ENCODE assay signal across 8 mouse cellular contexts in genomic region chr4:134853259-134853636, GRCm38 (mm10). TPM values are rescaled to one million over a fixed set of nuclear protein-coding genes. Genes with fewer than 3 reads are reported as not detected.
DNase-seq lines count a peak whose midpoint lies in the region; ATAC-seq and TF ChIP-seq lines count a peak whose summit lies in the region.

TSS of gene Maco1 (minus strand) at chr4:134853345.

- peak within 1 kb of the TSS; percentile 92 for H3K4me3 ChIP-seq in G1E (ENCODE audit: low read depth, low read length)
- peak within 1 kb of the TSS; percentile 96 for H3K4me3 ChIP-seq in forebrain, embryonic 16.5 days (replicated peaks; ENCODE audit: low read length)
- H3K4me3 ChIP-seq in lung, embryonic 16.5 days (ENCODE audit: low read length) = peak within 1 kb of the TSS; percentile 97

- H3K36me3 ChIP-seq in G1E (replicated peaks) = peaks cover 14% of the 10 kb centered on the region
- H3K36me3 ChIP-seq in forebrain, embryonic 16.5 days (ENCODE audit: control insufficient read depth, insufficient read depth) = no peaks in the 10 kb centered on the region
- H3K36me3 ChIP-seq in lung, embryonic 16.5 days (ENCODE audit: control insufficient read depth, insufficient read depth, low read length) = no peaks in the 10 kb centered on the region

- under 1% methylated on average over 37 of the region's 38 CpGs for WGBS in forebrain, embryonic 16.5 days
- WGBS in lung, embryonic 16.5 days = under 1% methylated on average over 33 of the region's 38 CpGs

- H3K27me3 ChIP-seq in G1E (ENCODE audit: insufficient read depth, low read length) = no peaks in the 10 kb centered on the region
- 0 out of 2 replicates have a peak, but pooled peaks cover 9% of the 10 kb centered on the region for H3K27me3 ChIP-seq in forebrain, embryonic 16.5 days (replicated peaks; ENCODE audit: control insufficient read depth, insufficient read depth, low read length)
- H3K27me3 ChIP-seq in lung, embryonic 16.5 days (ENCODE audit: control insufficient read depth, insufficient read depth, low read depth, low read length) = no peaks in the 10 kb centered on the region

- H3K9ac ChIP-seq in forebrain, embryonic 16.5 days (replicated peaks; ENCODE audit: low read depth, low read length) = peak within 1 kb of the TSS; percentile 100
- H3K9ac ChIP-seq in lung, embryonic 16.5 days (ENCODE audit: low read length) = peak within 1 kb of the TSS; percentile 94

- no peak for TF ChIP-seq CTCF in G1E (IDR thresholded peaks at IDR 0.05; ENCODE audit: low read depth, low read length)

- H3K4me2 ChIP-seq in forebrain, embryonic 16.5 days (ENCODE audit: low read length) = peak within 1 kb of the TSS; percentile 76
- H3K4me2 ChIP-seq in lung, embryonic 16.5 days (ENCODE audit: low read depth, low read length) = peak within 1 kb of the TSS; percentile 91

- H3K27ac ChIP-seq in forebrain, embryonic 16.5 days (ENCODE audit: low read length) = peak within 1 kb of the TSS; percentile 100
- H3K27ac ChIP-seq in lung, embryonic 16.5 days (ENCODE audit: low read length) = peak within 1 kb of the TSS; percentile 82

- H3K4me1 ChIP-seq in G1E (ENCODE audit: insufficient read depth, low read depth, low read length) = peaks cover 50% of the 10 kb centered on the region
- peaks cover 20% of the 10 kb centered on the region for H3K4me1 ChIP-seq in forebrain, embryonic 16.5 days (replicated peaks; ENCODE audit: control insufficient read depth, insufficient read depth, low read length)
- peaks cover 38% of the 10 kb centered on the region for H3K4me1 ChIP-seq in lung, embryonic 16.5 days (replicated peaks; ENCODE audit: control insufficient read depth, insufficient read depth, low read length)

- DNase-seq in G1E (ENCODE audit: low spot score) = peak; percentile 97
- peak; percentile 99 for DNase-seq in cerebellum, adult 11-12 months
- peak; percentile 100 for DNase-seq in layer of hippocampus, adult 9-10 months (ENCODE audit: low spot score)
- peak; percentile 100 for DNase-seq in ovary, postnatal 10 days (ENCODE audit: low spot score)
- peak; percentile 98 to 99 for DNase-seq in thymus, postnatal 10 days (ENCODE audit: low spot score in 2 of 2)

- ATAC-seq in G1E (ENCODE audit: extremely low read depth, insufficient number of reproducible peaks, low FRiP score, poor library complexity, severe bottlenecking) = peak; percentile 89
- peak; percentile 98 for ATAC-seq in forebrain, embryonic 16.5 days
- ATAC-seq in hematopoietic stem cell, adult 5-6 weeks (replicated peaks in 1 of 2; ENCODE audit: insufficient read depth in 1 of 2, low FRiP score in 2 of 2, low TSS enrichment in 1 of 2, low read depth in 1 of 2, poor library complexity in 2 of 2, severe bottlenecking in 2 of 2) = peak; percentile 81 to 86
- ATAC-seq in lung, embryonic 16.5 days (ENCODE audit: low read depth) = peak; percentile 97

- no peaks in the 10 kb centered on the region for H3K9me3 ChIP-seq in G1E (replicated peaks)
- no peaks in the 10 kb centered on the region for H3K9me3 ChIP-seq in forebrain, embryonic 16.5 days (ENCODE audit: control insufficient read depth, low read length)
- H3K9me3 ChIP-seq in lung, embryonic 16.5 days (ENCODE audit: control insufficient read depth, low read length) = no peaks in the 10 kb centered on the region

RNA-seq across cellular contexts. Expression of gene Maco1, which starts in this region (rescaled TPM):
- total RNA-seq in G1E (2014; fragmentation: Nextera tagmentation) (71.8 and 74.9 TPM in 2 replicates), G1E (2017) (44.8 and 49.3 TPM in 2 replicates)
- 11.3 and 11.4 TPM in 2 replicates for polyA plus RNA-seq in G1E (2012)
- 98.7 and 104 TPM in 2 replicates for polyA plus RNA-seq in forebrain, embryonic 16.5 days (2015; fragmentation: Nextera tagmentation; extraction: Ambion mirVana)
- total RNA-seq in hematopoietic stem cell, adult 5-6 weeks (2017) = 71.4 and 79.2 TPM in 2 replicates
- 35.9 and 36.3 TPM in 2 replicates for polyA plus RNA-seq in lung, embryonic 16.5 days (2015; fragmentation: Nextera tagmentation; extraction: Ambion mirVana)

Comparison
In these comparisons a context has a peak if more than half of its experiments do, and no peak if none do; other contexts are left out.
1. Peak in every context shown above with its lines: DNase-seq, ATAC-seq, H3K4me3 ChIP-seq and H3K27ac ChIP-seq.